Mouse (Mus musculus) heart, postnatal 36 days (tissue): ENCODE measurements around the gene Dyrk1a. TPM values are rescaled to one million over a fixed set of nuclear protein-coding genes. Genes with fewer than 3 reads are reported as not detected.
"Not testable (repeated sequence)": the region's sequence is repeated elsewhere in the genome, so short reads cannot be mapped to it uniquely, and the experiment has no call there.

Experiments
- DNase-seq, 2 experiments: peaks; one replicate each; pipeline ENCODE4 v3.0.0; 2021 to 2022
- intact Hi-C: fragments of 180-260 bp; cut with DNase I; formaldehyde crosslinking; loops from one replicate; pipeline ENCODE4 v1.15.1; 2025
- total RNA-seq, 2 experiments: library from RNA; stranded (reverse); gene quantifications; 2 replicates each; pipeline ENCODE4 v1.2.3; 2021

Gene Dyrk1a
- total RNA-seq, 2 experiments from 2014 or later = 64.4 to 71.8 TPM

- intact Hi-C loops = no loop called here
- DNase-seq = no peak
These were observed 124.0 kb downstream of the Dyrk1a start for GRCm38 (mm10) chr16:94693687-94694305.

- intact Hi-C loops = no loop called here
These were observed 127.7 kb downstream of the Dyrk1a start for GRCm38 (mm10) chr16:94697553-94697952.

GRCm38 (mm10) chr16:94698234-94698633 lies 128.4 kb downstream of the Dyrk1a start:
- DNase-seq, intact Hi-C loops: not testable (repeated sequence)

More at GRCm38 (mm10) chr16:94697553-94697952, 127.7 kb downstream of the Dyrk1a start:
- DNase-seq = no peak

GRCm38 (mm10) chr16:94701141-94701540 lies 131.3 kb downstream of the Dyrk1a start:
- no peak for DNase-seq
- intact Hi-C loops = no loop called here

- no peak for DNase-seq
- intact Hi-C loops = no loop called here
These were observed 132.2 kb downstream of the Dyrk1a start for GRCm38 (mm10) chr16:94701971-94702370.

GRCm38 (mm10) chr16:94713480-94714094 lies 143.8 kb downstream of the Dyrk1a start:
- peak; percentile 81 for DNase-seq
- intact Hi-C loops = loop anchor here (5.0 kb wide), 1 partner anchor 241 kb away; no protein-coding TSS in a partner anchor

GRCm38 (mm10) chr16:94714483-94714882 lies 144.7 kb downstream of the Dyrk1a start:
- intact Hi-C loops = loop anchor here (5.0 kb wide), 1 partner anchor 242 kb away; no protein-coding TSS in a partner anchor
- DNase-seq = no peak

- intact Hi-C loops = no loop called here
- no peak for DNase-seq
These were observed 147.2 kb downstream of the Dyrk1a start for GRCm38 (mm10) chr16:94717051-94717450.

- intact Hi-C loops = no loop called here
- DNase-seq = no peak
These were observed 149.1 kb downstream of the Dyrk1a start for GRCm38 (mm10) chr16:94718919-94719318.

- intact Hi-C loops = no loop called here
- DNase-seq = no peak
These were observed 149.7 kb downstream of the Dyrk1a start for GRCm38 (mm10) chr16:94719488-94719887.

- no peak for DNase-seq
- intact Hi-C loops = no loop called here
These were observed 150.8 kb downstream of the Dyrk1a start for GRCm38 (mm10) chr16:94720476-94721153.

- intact Hi-C loops = no loop called here
- no peak for DNase-seq
These were observed 151.8 kb downstream of the Dyrk1a start for GRCm38 (mm10) chr16:94721549-94722006.

- no peak for DNase-seq
- intact Hi-C loops = no loop called here
These were observed 153.1 kb downstream of the Dyrk1a start for GRCm38 (mm10) chr16:94722936-94723335.

- intact Hi-C loops = no loop called here
- DNase-seq = peak; percentile 68 to 71
These were observed 154.3 kb downstream of the Dyrk1a start for GRCm38 (mm10) chr16:94724061-94724596.

GRCm38 (mm10) chr16:94724747-94725211 lies 155.0 kb downstream of the Dyrk1a start:
- intact Hi-C loops = no loop called here
- DNase-seq = peak in 1 of 2 experiments; percentile 12

- DNase-seq = no peak
- intact Hi-C loops = no loop called here
These were observed 159.4 kb downstream of the Dyrk1a start for GRCm38 (mm10) chr16:94729236-94729635.

- intact Hi-C loops = no loop called here
- no peak for DNase-seq
These were observed 161.2 kb downstream of the Dyrk1a start for GRCm38 (mm10) chr16:94731027-94731426.

GRCm38 (mm10) chr16:94735472-94735871 lies 165.7 kb downstream of the Dyrk1a start:
- DNase-seq = no peak
- intact Hi-C loops = no loop called here

GRCm38 (mm10) chr16:94736462-94737358 lies 166.9 kb downstream of the Dyrk1a start:
- intact Hi-C loops = no loop called here
- no peak for DNase-seq

GRCm38 (mm10) chr16:94737359-94737687 lies 167.5 kb downstream of the Dyrk1a start:
- no peak for DNase-seq
- intact Hi-C loops = no loop called here
